Mouse (Mus musculus) heart, adult 10 weeks (tissue): ENCODE measurements around the gene AC131692.1. TPM values are rescaled to one million over a fixed set of nuclear protein-coding genes. Genes with fewer than 3 reads are reported as not detected.

ENCODE experiments used
- polyA plus RNA-seq: library from polyadenylated mRNA; stranded (reverse); fragments of 350-450 nt; fragmentation: Illumina TruSeq; extraction: RNeasy Lipid Tissue Mini Kit (QIAGEN cat#74804); gene quantifications from one replicate; pipeline ENCODE4 v1.2.3, GENCODE M21; 2014; ENCODE audit warnings: low read depth, low replicate concordance

Gene AC131692.1
- polyA plus RNA-seq, 1 experiment from 2014 or later: not detected

Other genes with a start within 250 kb of the AC131692.1 start
- gene Frmd8, start 219.1 kb upstream of the AC131692.1 start, polyA plus RNA-seq: 5.4 TPM
- gene Slc25a45, start 216.6 kb upstream of the AC131692.1 start, polyA plus RNA-seq: 3.4 TPM
- 0.63 TPM for gene Tigd3, start 200.3 kb upstream of the AC131692.1 start, polyA plus RNA-seq
- 69.5 TPM for gene Dpf2, start 181.4 kb upstream of the AC131692.1 start, polyA plus RNA-seq
- 7.8 TPM for gene Cdc42ep2, start 169.6 kb upstream of the AC131692.1 start, polyA plus RNA-seq
- 15.0 TPM for gene Pola2, start 130.2 kb upstream of the AC131692.1 start, polyA plus RNA-seq
- not detected for gene Slc22a20, start 108.3 kb upstream of the AC131692.1 start, polyA plus RNA-seq
- 16.4 TPM for gene Capn1, start 78.5 kb upstream of the AC131692.1 start, polyA plus RNA-seq
- 20.9 TPM for gene Syvn1, start 47.8 kb upstream of the AC131692.1 start, polyA plus RNA-seq
- gene Mrpl49, start 36.6 kb upstream of the AC131692.1 start, polyA plus RNA-seq: 46.2 TPM
- 507 TPM for gene Fau, start 36.6 kb upstream of the AC131692.1 start, polyA plus RNA-seq
- 8.5 TPM for gene Znhit2, start 33.2 kb upstream of the AC131692.1 start, polyA plus RNA-seq
- gene Tm7sf2, start 26.0 kb upstream of the AC131692.1 start, polyA plus RNA-seq: 6.3 TPM
- gene Vps51, start 17.2 kb upstream of the AC131692.1 start, polyA plus RNA-seq: 20.9 TPM
- not detected for gene Tmem262, start 14.4 kb upstream of the AC131692.1 start, polyA plus RNA-seq
- gene Gm28374, start 12.2 kb upstream of the AC131692.1 start, polyA plus RNA-seq: not detected
- gene Zfpl1, start 9.5 kb upstream of the AC131692.1 start, polyA plus RNA-seq: 21.3 TPM
- gene Cdca5, start 9.4 kb upstream of the AC131692.1 start, polyA plus RNA-seq: not detected
- not detected for gene Naaladl1, start 11.4 kb downstream of the AC131692.1 start, polyA plus RNA-seq
- gene Sac3d1, start 24.2 kb downstream of the AC131692.1 start, polyA plus RNA-seq: 10.2 TPM
- gene Snx15, start 33.9 kb downstream of the AC131692.1 start, polyA plus RNA-seq: 20.5 TPM
- gene Batf2, start 46.6 kb downstream of the AC131692.1 start, polyA plus RNA-seq: 0.92 TPM
- 55.0 TPM for gene Arl2, start 47.1 kb downstream of the AC131692.1 start, polyA plus RNA-seq
- not detected for gene Majin, start 90.0 kb downstream of the AC131692.1 start, polyA plus RNA-seq
- gene Gpha2, start 132.0 kb downstream of the AC131692.1 start, polyA plus RNA-seq: not detected
- 33.6 TPM for gene Ppp2r5b, start 141.5 kb downstream of the AC131692.1 start, polyA plus RNA-seq
- 15.8 TPM for gene Atg2a, start 147.2 kb downstream of the AC131692.1 start, polyA plus RNA-seq
- 57.4 TPM for gene Ehd1, start 182.3 kb downstream of the AC131692.1 start, polyA plus RNA-seq
- 12.6 TPM for gene Cdc42bpg, start 212.0 kb downstream of the AC131692.1 start, polyA plus RNA-seq
- gene Men1, start 240.6 kb downstream of the AC131692.1 start, polyA plus RNA-seq: 12.5 TPM
- 54.9 TPM for gene Map4k2, start 246.7 kb downstream of the AC131692.1 start, polyA plus RNA-seq